Mouse (Mus musculus) midbrain, postnatal 0 days (tissue): ENCODE measurements around the gene Xylb. TPM values are rescaled to one million over a fixed set of nuclear protein-coding genes. Genes with fewer than 3 reads are reported as not detected.

Experiments
- ATAC-seq: fragments of 200-750 bp; cut with Nextera tagmentation; 2 replicates; pipeline ENCODE4 v1.8.0; 2017; ENCODE audit warnings: moderate number of reproducible peaks, mild to moderate bottlenecking, moderate TSS enrichment, moderate library complexity; ENCODE audit not compliant: low FRiP score
- DNase-seq: peaks from one replicate; pipeline ENCODE4 v3.0.0-alpha.2; 2015; ENCODE audit warnings: low spot score
- H3K27ac ChIP-seq: fragments of 300-500 bp; sonication (generic); 2 replicates; pipeline ENCODE4 v1.5.1; 2014; ENCODE audit warnings: low read depth, mild to moderate bottlenecking, low read length, mixed read lengths
- H3K27me3 ChIP-seq: fragments of 300-500 bp; sonication (generic); 2 replicates; pipeline ENCODE4 v1.6.1; 2014; ENCODE audit warnings: low read length, control low read depth, mixed read lengths; ENCODE audit not compliant: insufficient read depth
- H3K36me3 ChIP-seq: fragments of 300-500 bp; sonication (generic); 2 replicates; pipeline ENCODE4 v1.6.1; 2014; ENCODE audit warnings: low read length, control low read depth, mixed read lengths; ENCODE audit not compliant: insufficient read depth
- H3K4me1 ChIP-seq: fragments of 300-500 bp; sonication (generic); 2 replicates; pipeline ENCODE4 v1.6.1; 2014; ENCODE audit warnings: mild to moderate bottlenecking, control low read depth, antibody characterized with exemption, low read length, mixed read lengths; ENCODE audit not compliant: insufficient read depth
- H3K4me2 ChIP-seq: fragments of 300-500 bp; sonication (generic); 2 replicates; pipeline ENCODE4 v1.6.1; 2014; ENCODE audit warnings: low read depth, mild to moderate bottlenecking, low read length, mixed read lengths; ENCODE audit not compliant: poor library complexity, severe bottlenecking
- H3K4me3 ChIP-seq: fragments of 300-500 bp; sonication (generic); 2 replicates; pipeline ENCODE4 v1.5.1; 2014; ENCODE audit warnings: low read depth, mild to moderate bottlenecking, low read length, moderate library complexity
- H3K9ac ChIP-seq: fragments of 300-500 bp; sonication (generic); replicated peaks from 2 replicates; pipeline ENCODE4 v1.6.1; 2014; ENCODE audit warnings: mild to moderate bottlenecking, low read length, moderate library complexity, mixed read lengths; ENCODE audit not compliant: poor library complexity, severe bottlenecking
- H3K9me3 ChIP-seq: fragments of 300-500 bp; sonication (generic); 2 replicates; pipeline ENCODE4 v1.6.1; 2016; ENCODE audit warnings: low read length, control low read depth
- CTCF ChIP-seq: IDR thresholded peaks from 2 replicates; pipeline ENCODE4 v1.5.1; 2016; ENCODE audit warnings: antibody characterized with exemption, mild to moderate bottlenecking
- WGBS: fragments of 180-500 bp; shearing (Covaris S2); extraction: QIAGEN DNeasy Blood & Tissue Kit; methylation state at CpG from one replicate; pipeline ENCODE4 v1.1.7; 2014; 5-methylcytosine and 5-hydroxymethylcytosine counted together
- polyA plus RNA-seq: library from polyadenylated mRNA; unstranded; fragments of >200 nt; fragmentation: Nextera tagmentation; extraction: Ambion mirVana; gene quantifications from 2 replicates; pipeline ENCODE4 v1.2.1, GENCODE M21; 2015
- total RNA-seq: library from RNA; depleted of rRNA; stranded (reverse); fragments of >200 nt; gene quantifications from 2 replicates; pipeline ENCODE4 v1.2.3, GENCODE M21; 2014; rRNA removed

The Xylb gene
- total RNA-seq (2.6 and 3.2 TPM in 2 replicates), polyA plus RNA-seq (3.9 and 4.3 TPM in 2 replicates)

GRCm38 (mm10) chr9:119357331-119358057 is at the start of gene Xylb:
Gene Xylb, plus strand, starts transcription at chr9:119357381.
- Histone ChIP-seq H3K4me3 (peak within 1 kb of the TSS; percentile 63), H3K36me3 (no peaks in the 10 kb centered on the region), H3K4me2 (peak within 1 kb of the TSS; percentile 89), H3K27ac (no peak within 1 kb of the TSS), H3K27me3 (no peaks in the 10 kb centered on the region), H3K4me1 (no peaks in the 10 kb centered on the region), H3K9me3 (no peaks in the 10 kb centered on the region), H3K9ac (peak within 1 kb of the TSS; percentile 59)
- WGBS, result 2% methylated on average over 62 of the region's 65 CpGs
- peak; percentile 84 for TF ChIP-seq CTCF
- ATAC-seq, result peak; percentile 86
- peak; percentile 91 for DNase-seq

GRCm38 (mm10) chr9:119309067-119309466 is 48.1 kb upstream of the Xylb start:
- 73% methylated on average over 1 of the region's 1 CpGs for WGBS

GRCm38 (mm10) chr9:119313096-119313495 is 44.1 kb upstream of the Xylb start:
- ATAC-seq (no peak), DNase-seq (no peak)
- Histone ChIP-seq H3K9ac (no peak overlapping the region), H3K27ac (no peak overlapping the region), H3K27me3 (no peaks in the 10 kb centered on the region), H3K4me2 (no peak overlapping the region), H3K9me3 (no peaks in the 10 kb centered on the region), H3K4me1 (no peaks in the 10 kb centered on the region), H3K4me3 (no peak overlapping the region), H3K36me3 (no peaks in the 10 kb centered on the region)
- 89% methylated on average over 10 of the region's 10 CpGs for WGBS
- TF ChIP-seq CTCF, result no peak

More at GRCm38 (mm10) chr9:119309067-119309466, 48.1 kb upstream of the Xylb start:
- Histone ChIP-seq H3K9me3 (no peaks in the 10 kb centered on the region), H3K4me1 (no peaks in the 10 kb centered on the region), H3K4me3 (no peak overlapping the region), H3K36me3 (no peaks in the 10 kb centered on the region), H3K4me2 (no peak overlapping the region), H3K27me3 (no peaks in the 10 kb centered on the region), H3K9ac (no peak overlapping the region), H3K27ac (no peak overlapping the region)
- ATAC-seq, result no peak
- no peak for TF ChIP-seq CTCF
- DNase-seq, result no peak

- H3K4me2 ChIP-seq, result no peak overlapping the region
- TF ChIP-seq CTCF, result no peak
- H3K27ac ChIP-seq, result no peak overlapping the region
- WGBS, result 97% methylated on average over 1 of the region's 1 CpGs
- H3K27me3 ChIP-seq, result no peaks in the 10 kb centered on the region
- no peaks in the 10 kb centered on the region for H3K4me1 ChIP-seq
- H3K36me3 ChIP-seq, result no peaks in the 10 kb centered on the region
- H3K9me3 ChIP-seq, result no peaks in the 10 kb centered on the region
- ATAC-seq (no peak), DNase-seq (no peak)
- no peak overlapping the region for H3K4me3 ChIP-seq
- no peak overlapping the region for H3K9ac ChIP-seq
Observed at GRCm38 (mm10) chr9:119318891-119319290, 38.3 kb upstream of the Xylb start.

GRCm38 (mm10) chr9:119320446-119320845 is 36.7 kb upstream of the Xylb start:
- WGBS, result 84% methylated on average over 7 of the region's 7 CpGs
- Histone ChIP-seq H3K36me3 (no peaks in the 10 kb centered on the region), H3K27ac (no peak overlapping the region), H3K27me3 (no peaks in the 10 kb centered on the region), H3K4me3 (peak overlapping the region; percentile 91; the same call in 1 of the 2 replicates), H3K4me1 (no peaks in the 10 kb centered on the region), H3K9ac (no peak overlapping the region), H3K9me3 (no peaks in the 10 kb centered on the region), H3K4me2 (peak overlapping the region; percentile 91)
- no peak for TF ChIP-seq CTCF
- DNase-seq (no peak), ATAC-seq (no peak)

GRCm38 (mm10) chr9:119320946-119321345 is 36.2 kb upstream of the Xylb start:
- Histone ChIP-seq H3K27me3 (no peaks in the 10 kb centered on the region), H3K9ac (no peak overlapping the region; the same call in 1 of the 2 replicates), H3K4me1 (no peaks in the 10 kb centered on the region), H3K4me2 (peak overlapping the region; percentile 91), H3K4me3 (peak overlapping the region; percentile 91), H3K27ac (no peak overlapping the region), H3K9me3 (no peaks in the 10 kb centered on the region), H3K36me3 (no peaks in the 10 kb centered on the region)
- ATAC-seq, result no peak
- WGBS, result 10% methylated on average over 7 of the region's 7 CpGs
- no peak for TF ChIP-seq CTCF
- DNase-seq, result no peak
